Mouse (Mus musculus) forebrain, postnatal 0 days (tissue): Measurements from ENCODE around the gene Fam160b1. TPM values are rescaled to one million over a fixed set of nuclear protein-coding genes. Genes with fewer than 3 reads are reported as not detected.

Experiments
- ATAC-seq: fragments of 200-750 bp; cut with Nextera tagmentation; 2 replicates; pipeline ENCODE4 v1.8.0; 2017; ENCODE audit warnings: mild to moderate bottlenecking, moderate library complexity
- DNase-seq: peaks from one replicate; pipeline ENCODE4 v3.0.0-alpha.2; 2015
- H3K27ac ChIP-seq: fragments of 300-500 bp; sonication (generic); 2 replicates; pipeline ENCODE4 v1.5.1; 2014; ENCODE audit warnings: low read depth, mild to moderate bottlenecking, antibody characterized with exemption, low read length, moderate library complexity, mixed read lengths
- H3K27me3 ChIP-seq: fragments of 300-500 bp; sonication (generic); 2 replicates; pipeline ENCODE4 v1.6.1; 2014; ENCODE audit warnings: mild to moderate bottlenecking, low read length, mixed read lengths; ENCODE audit not compliant: insufficient read depth
- H3K36me3 ChIP-seq: fragments of 300-500 bp; sonication (generic); 2 replicates; pipeline ENCODE4 v1.6.1; 2014; ENCODE audit warnings: mild to moderate bottlenecking, moderate library complexity; ENCODE audit not compliant: insufficient read depth
- H3K4me1 ChIP-seq: fragments of 300-500 bp; sonication (generic); 2 replicates; pipeline ENCODE4 v1.6.1; 2014; ENCODE audit warnings: antibody characterized with exemption; ENCODE audit not compliant: insufficient read depth
- H3K4me2 ChIP-seq: fragments of 300-500 bp; sonication (generic); 2 replicates; pipeline ENCODE4 v1.6.1; 2014; ENCODE audit warnings: low read depth, mild to moderate bottlenecking, moderate library complexity
- H3K4me3 ChIP-seq: fragments of 300-500 bp; sonication (generic); 2 replicates; pipeline ENCODE4 v1.5.1; 2014; ENCODE audit warnings: low read depth, low read length, mixed read lengths
- H3K9ac ChIP-seq: fragments of 300-500 bp; sonication (generic); 2 replicates; pipeline ENCODE4 v1.6.1; 2014; ENCODE audit warnings: mild to moderate bottlenecking
- H3K9me3 ChIP-seq: fragments of 300-500 bp; sonication (generic); 2 replicates; pipeline ENCODE4 v1.6.1; 2016; ENCODE audit warnings: low read length
- CTCF ChIP-seq: sonication (generic); IDR thresholded peaks from 2 replicates; pipeline ENCODE4 v1.5.1; 2016; ENCODE audit warnings: antibody characterized with exemption, control low read depth, low read depth
- WGBS: fragments of 180-500 bp; shearing (Covaris S2); extraction: QIAGEN DNeasy Blood & Tissue Kit; methylation state at CpG from one replicate; pipeline ENCODE4 v1.1.7; 2014; 5-methylcytosine and 5-hydroxymethylcytosine counted together
- polyA plus RNA-seq: library from polyadenylated mRNA; unstranded; fragments of >200 nt; fragmentation: Nextera tagmentation; extraction: Ambion mirVana; gene quantifications from 2 replicates; pipeline ENCODE4 v1.2.1, GENCODE M21; 2015
- total RNA-seq: library from RNA; depleted of rRNA; stranded (reverse); fragments of >200 nt; gene quantifications from 2 replicates; pipeline ENCODE4 v1.2.3, GENCODE M21; 2014

Fam160b1 gene
- total and polyA plus RNA-seq, 2 experiments from 2014 or later = 10.8 to 23.0 TPM

GRCm38 (mm10) chr19:57359701-57360326, 666 bp upstream of the Fam160b1 start:
- Histone ChIP-seq H3K9me3 (no peaks in the 10 kb centered on the region), H3K27me3 (no peaks in the 10 kb centered on the region), H3K4me2 (peak overlapping the region; percentile 63), H3K36me3 (no peaks in the 10 kb centered on the region), H3K9ac (peak overlapping the region; percentile 88), H3K27ac (peak overlapping the region; percentile 96), H3K4me1 (peaks cover 30% of the 10 kb centered on the region), H3K4me3 (peak overlapping the region; percentile 74)
- WGBS = 28% methylated on average over 10 of the region's 10 CpGs
- DNase-seq (no peak), ATAC-seq (no peak)
- TF ChIP-seq CTCF = peak; percentile 32; the same call in 1 of the 2 replicates

GRCm38 (mm10) chr19:57361131-57361938, 855 bp downstream of the Fam160b1 start:
- Histone ChIP-seq H3K4me2 (peak overlapping the region; percentile 63), H3K9ac (peak overlapping the region; percentile 88), H3K9me3 (no peaks in the 10 kb centered on the region), H3K27ac (peak overlapping the region; percentile 96), H3K27me3 (no peaks in the 10 kb centered on the region), H3K4me1 (peaks cover 36% of the 10 kb centered on the region), H3K4me3 (peak overlapping the region; percentile 74), H3K36me3 (no peaks in the 10 kb centered on the region)
- DNase-seq = peak; percentile 59
- TF ChIP-seq CTCF = no peak
- peak; percentile 2 for ATAC-seq
- under 1% methylated on average over 78 of the region's 78 CpGs for WGBS

- H3K4me1 ChIP-seq = peaks cover 36% of the 10 kb centered on the region
- TF ChIP-seq CTCF = no peak
- peak overlapping the region; percentile 88 for H3K9ac ChIP-seq
- no peaks in the 10 kb centered on the region for H3K9me3 ChIP-seq
- H3K27ac ChIP-seq = peak overlapping the region; percentile 96; the same call in 1 of the 2 replicates
- 8% methylated on average over 3 of the region's 3 CpGs for WGBS
- H3K27me3 ChIP-seq = no peaks in the 10 kb centered on the region
- DNase-seq (no peak), ATAC-seq (no peak)
- peak overlapping the region; percentile 63 for H3K4me2 ChIP-seq
- peak overlapping the region; percentile 74 for H3K4me3 ChIP-seq
- H3K36me3 ChIP-seq = no peaks in the 10 kb centered on the region
Observed at GRCm38 (mm10) chr19:57361939-57362307, 1.4 kb downstream of the Fam160b1 start.

- Histone ChIP-seq H3K4me3 (peak overlapping the region; percentile 74), H3K27me3 (no peaks in the 10 kb centered on the region), H3K4me2 (peak overlapping the region; percentile 63), H3K9ac (peak overlapping the region; percentile 10), H3K9me3 (no peaks in the 10 kb centered on the region), H3K4me1 (peaks cover 42% of the 10 kb centered on the region), H3K36me3 (no peaks in the 10 kb centered on the region), H3K27ac (no peak overlapping the region)
- WGBS = 43% methylated on average over 5 of the region's 5 CpGs
- DNase-seq (no peak), ATAC-seq (no peak)
- no peak for TF ChIP-seq CTCF
Observed at GRCm38 (mm10) chr19:57362586-57362985, 2.1 kb downstream of the Fam160b1 start.

- Histone ChIP-seq H3K9me3 (no peaks in the 10 kb centered on the region), H3K9ac (peak overlapping the region; percentile 10; the same call in 1 of the 2 replicates), H3K27me3 (no peaks in the 10 kb centered on the region), H3K4me3 (0 out of 2 replicates have a peak overlapping the region, but pooled peaks have one; percentile 74), H3K4me1 (peaks cover 46% of the 10 kb centered on the region), H3K4me2 (peak overlapping the region; percentile 63), H3K27ac (no peak overlapping the region), H3K36me3 (no peaks in the 10 kb centered on the region)
- DNase-seq = no peak
- no peak for ATAC-seq
- 35% methylated on average over 7 of the region's 7 CpGs for WGBS
- TF ChIP-seq CTCF = no peak
Observed at GRCm38 (mm10) chr19:57363076-57363475, 2.6 kb downstream of the Fam160b1 start.

GRCm38 (mm10) chr19:57363538-57363937, 3.1 kb downstream of the Fam160b1 start:
- peaks cover 46% of the 10 kb centered on the region for H3K4me1 ChIP-seq

More at GRCm38 (mm10) chr19:57363538-57363937, 3.1 kb downstream of the Fam160b1 start:
- no peak for DNase-seq
- no peak for TF ChIP-seq CTCF
- H3K27me3 ChIP-seq = no peaks in the 10 kb centered on the region
- 89% methylated on average over 7 of the region's 7 CpGs for WGBS
- H3K4me2 ChIP-seq = peak overlapping the region; percentile 63; the same call in 1 of the 2 replicates
- no peaks in the 10 kb centered on the region for H3K36me3 ChIP-seq
- ATAC-seq = no peak
- no peak overlapping the region for H3K9ac ChIP-seq
- no peak overlapping the region for H3K27ac ChIP-seq
- H3K9me3 ChIP-seq = no peaks in the 10 kb centered on the region
- no peak overlapping the region for H3K4me3 ChIP-seq
